Mouse (Mus musculus) neural tube, embryonic 14.5 days (tissue): ENCODE measurements at regions not wholly inside any gene's neighbourhood (a gene's known extent, or its start where the extent isn't known, plus 50 kb on each side); places are given as distances from the start of the nearest gene placed in this dataset.

Source experiments
- ATAC-seq: fragments of 200-750 bp; cut with Nextera tagmentation; 2 replicates; pipeline ENCODE4 v1.8.0; 2017; ENCODE audit warnings: low read depth, mild to moderate bottlenecking, moderate TSS enrichment, moderate library complexity
- H3K27ac ChIP-seq: fragments of 300-500 bp; sonication (generic); 2 replicates; pipeline ENCODE4 v1.5.1; 2014; ENCODE audit warnings: low read depth, mild to moderate bottlenecking, control low read depth, low read length, moderate library complexity, mixed read lengths
- H3K27me3 ChIP-seq: fragments of 300-500 bp; sonication (generic); 2 replicates; pipeline ENCODE4 v1.6.1; 2014; ENCODE audit warnings: low read length; ENCODE audit not compliant: control insufficient read depth, insufficient read depth
- H3K36me3 ChIP-seq: fragments of 300-500 bp; sonication (generic); 2 replicates; pipeline ENCODE4 v1.6.1; 2014; ENCODE audit warnings: low read length, mixed read lengths; ENCODE audit not compliant: control insufficient read depth, insufficient read depth
- H3K4me1 ChIP-seq: fragments of 300-500 bp; sonication (generic); 2 replicates; pipeline ENCODE4 v1.6.1; 2014; ENCODE audit warnings: low read length; ENCODE audit not compliant: control insufficient read depth, insufficient read depth
- H3K4me2 ChIP-seq: fragments of 300-500 bp; sonication (generic); 2 replicates; pipeline ENCODE4 v1.6.1; 2014; ENCODE audit warnings: mild to moderate bottlenecking, low read depth, low read length, control low read depth
- H3K4me3 ChIP-seq: fragments of 300-500 bp; sonication (generic); 2 replicates; pipeline ENCODE4 v1.5.1; 2014; ENCODE audit warnings: low read depth, low read length, control low read depth, mixed read lengths
- H3K9ac ChIP-seq: fragments of 300-500 bp; sonication (generic); replicated peaks from 2 replicates; pipeline ENCODE4 v1.6.1; 2014; ENCODE audit warnings: low read depth, mild to moderate bottlenecking, control low read depth, low read length, mixed read lengths
- H3K9me3 ChIP-seq: fragments of 300-500 bp; sonication (generic); 2 replicates; pipeline ENCODE4 v1.6.1; 2016; ENCODE audit warnings: low read length; ENCODE audit not compliant: control insufficient read depth
- WGBS: fragments of 180-500 bp; shearing (Covaris S2); extraction: QIAGEN DNeasy Blood & Tissue Kit; methylation state at CpG from one replicate; pipeline ENCODE4 v1.1.7; 2014; 5-methylcytosine and 5-hydroxymethylcytosine counted together

DNA sequence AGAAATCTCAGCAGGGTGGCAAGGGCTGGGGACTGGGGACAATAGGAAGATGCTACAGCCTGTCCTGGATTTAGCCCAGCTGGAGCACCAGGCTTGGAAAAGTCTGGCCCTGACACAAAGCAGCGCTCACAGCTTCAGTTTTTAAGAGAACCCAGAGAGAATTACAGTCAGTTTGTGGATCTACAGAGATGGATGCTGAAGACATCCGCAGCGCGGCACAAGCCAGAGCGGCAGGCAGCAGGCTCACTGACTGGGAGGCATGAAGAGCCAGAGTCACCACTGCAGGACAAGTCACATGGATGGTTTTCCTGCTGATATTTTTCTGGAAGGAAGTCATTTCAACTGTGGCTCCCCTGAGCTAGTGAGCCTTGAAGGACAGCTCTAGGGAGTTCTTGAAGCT lies 189.0 kb upstream of the Ctbp2 start:
- no peak overlapping the region for H3K4me3 ChIP-seq
- H3K36me3 ChIP-seq, result no peaks in the 10 kb centered on the region
- H3K9me3 ChIP-seq, result no peaks in the 10 kb centered on the region
- H3K9ac ChIP-seq, result no peak overlapping the region
- no peaks in the 10 kb centered on the region for H3K27me3 ChIP-seq
- no peak for ATAC-seq
- H3K4me2 ChIP-seq, result no peak overlapping the region
- H3K27ac ChIP-seq, result no peak overlapping the region
- WGBS, result 38% methylated on average over 5 of the region's 5 CpGs
- 0 out of 2 replicates have a peak, but pooled peaks cover 2% of the 10 kb centered on the region for H3K4me1 ChIP-seq

DNA sequence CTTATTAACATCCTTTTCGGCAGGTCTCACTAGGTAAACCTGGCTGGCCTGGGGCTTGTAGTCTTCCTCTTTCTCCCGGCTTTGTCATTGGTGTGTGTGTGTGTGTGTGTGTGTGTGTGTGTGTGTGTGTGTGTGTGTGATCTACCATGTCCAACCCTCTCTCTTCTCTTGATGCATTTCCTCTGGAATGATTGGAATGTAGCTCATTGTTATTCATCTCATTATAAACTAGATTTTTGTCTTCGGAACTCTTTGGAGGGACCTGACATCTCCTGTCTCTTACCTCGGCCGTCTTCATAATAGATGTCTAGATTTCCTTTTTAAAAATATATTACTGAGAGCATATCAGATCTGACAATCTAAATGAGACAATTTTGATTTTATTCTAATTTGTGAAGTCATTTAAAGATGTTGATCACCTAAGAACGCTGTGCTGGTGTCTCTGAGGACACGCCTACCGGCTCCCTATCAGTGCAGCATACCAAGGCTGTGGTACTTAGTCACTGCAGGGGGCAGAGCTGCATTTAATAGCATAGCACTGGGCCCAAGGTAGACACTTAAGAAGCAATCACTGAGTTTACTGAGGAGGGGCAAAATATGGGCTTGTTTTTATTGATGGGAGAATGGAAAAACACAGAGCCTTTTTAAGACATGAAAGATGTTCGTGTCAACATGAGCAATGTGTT lies 187.1 kb upstream of the Ctbp2 start:
- 53% methylated on average over 9 of the region's 9 CpGs for WGBS
- no peak overlapping the region for H3K4me3 ChIP-seq
- H3K27me3 ChIP-seq, result no peaks in the 10 kb centered on the region
- H3K36me3 ChIP-seq, result no peaks in the 10 kb centered on the region
- no peaks in the 10 kb centered on the region for H3K4me1 ChIP-seq
- no peaks in the 10 kb centered on the region for H3K9me3 ChIP-seq
- H3K4me2 ChIP-seq, result no peak overlapping the region
- H3K27ac ChIP-seq, result no peak overlapping the region
- no peak overlapping the region for H3K9ac ChIP-seq
- ATAC-seq, result no peak

- Histone ChIP-seq H3K27me3 (no peaks in the 10 kb centered on the region), H3K4me3 (no peak overlapping the region), H3K27ac (no peak overlapping the region), H3K9me3 (no peaks in the 10 kb centered on the region), H3K4me2 (no peak overlapping the region), H3K4me1 (no peaks in the 10 kb centered on the region), H3K36me3 (no peaks in the 10 kb centered on the region), H3K9ac (no peak overlapping the region)
- 56% methylated on average over 5 of the region's 5 CpGs for WGBS
- ATAC-seq, result no peak
Measured at GRCm38 (mm10) chr7:133304461-133304860, 180.3 kb upstream of the Ctbp2 start.

GRCm38 (mm10) chr7:133290471-133290870 lies 166.3 kb upstream of the Ctbp2 start:
- H3K36me3 ChIP-seq, result no peaks in the 10 kb centered on the region
- H3K4me1 ChIP-seq, result no peaks in the 10 kb centered on the region
- H3K9me3 ChIP-seq, result no peaks in the 10 kb centered on the region
- H3K9ac ChIP-seq, result no peak overlapping the region
- 90% methylated on average over 3 of the region's 3 CpGs for WGBS
- no peak overlapping the region for H3K4me3 ChIP-seq
- H3K4me2 ChIP-seq, result no peak overlapping the region
- no peaks in the 10 kb centered on the region for H3K27me3 ChIP-seq
- H3K27ac ChIP-seq, result no peak overlapping the region
- ATAC-seq, result no peak

DNA sequence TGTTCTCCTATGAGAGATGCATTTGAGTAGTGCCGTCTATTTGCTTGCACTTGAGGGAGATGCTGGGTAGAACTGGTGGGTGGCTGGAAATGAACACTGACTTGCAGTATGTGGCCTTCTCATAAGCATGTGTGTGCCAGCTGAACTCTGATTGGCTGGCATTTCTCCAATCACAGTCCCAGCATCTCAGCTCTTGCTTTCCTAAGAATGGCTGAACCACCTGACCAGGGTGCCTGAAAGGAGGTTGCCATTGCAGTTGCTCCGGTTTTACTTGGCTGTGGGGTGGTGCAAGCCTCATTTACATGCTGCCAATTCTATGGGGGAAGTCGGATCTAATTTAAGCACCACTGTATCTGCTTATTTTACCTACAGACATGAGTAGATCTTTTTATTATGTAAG lies 164.1 kb upstream of the Ctbp2 start:
- no peak for ATAC-seq
- no peaks in the 10 kb centered on the region for H3K9me3 ChIP-seq
- H3K27ac ChIP-seq, result no peak overlapping the region
- H3K4me3 ChIP-seq, result no peak overlapping the region
- H3K36me3 ChIP-seq, result no peaks in the 10 kb centered on the region
- no peak overlapping the region for H3K4me2 ChIP-seq
- no peaks in the 10 kb centered on the region for H3K4me1 ChIP-seq
- H3K9ac ChIP-seq, result no peak overlapping the region
- no peaks in the 10 kb centered on the region for H3K27me3 ChIP-seq
- 63% methylated on average over 3 of the region's 3 CpGs for WGBS

- H3K4me2 ChIP-seq, result no peak overlapping the region
- no peaks in the 10 kb centered on the region for H3K27me3 ChIP-seq
- no peaks in the 10 kb centered on the region for H3K36me3 ChIP-seq
- H3K27ac ChIP-seq, result no peak overlapping the region
- H3K9me3 ChIP-seq, result no peaks in the 10 kb centered on the region
- WGBS, result 91% methylated on average over 7 of the region's 7 CpGs
- no peak overlapping the region for H3K9ac ChIP-seq
- no peaks in the 10 kb centered on the region for H3K4me1 ChIP-seq
- no peak for ATAC-seq
- no peak overlapping the region for H3K4me3 ChIP-seq
Measured at GRCm38 (mm10) chr7:133286836-133287235, 162.7 kb upstream of the Ctbp2 start.

GRCm38 (mm10) chr7:133286216-133286615 lies 162.1 kb upstream of the Ctbp2 start:
- Histone ChIP-seq H3K9me3 (no peaks in the 10 kb centered on the region), H3K9ac (no peak overlapping the region), H3K4me1 (no peaks in the 10 kb centered on the region), H3K27me3 (no peaks in the 10 kb centered on the region), H3K27ac (no peak overlapping the region), H3K4me3 (no peak overlapping the region), H3K36me3 (no peaks in the 10 kb centered on the region), H3K4me2 (no peak overlapping the region)
- WGBS, result 87% methylated on average over 5 of the region's 5 CpGs
- no peak for ATAC-seq

GRCm38 (mm10) chr7:133262161-133262560 lies 138.0 kb upstream of the Ctbp2 start:
- H3K4me3 ChIP-seq, result no peak overlapping the region
- H3K27ac ChIP-seq, result no peak overlapping the region
- 83% methylated on average over 5 of the region's 5 CpGs for WGBS
- H3K36me3 ChIP-seq, result no peaks in the 10 kb centered on the region
- H3K9ac ChIP-seq, result no peak overlapping the region
- H3K4me2 ChIP-seq, result no peak overlapping the region
- H3K27me3 ChIP-seq, result no peaks in the 10 kb centered on the region
- no peak for ATAC-seq
- H3K4me1 ChIP-seq, result no peaks in the 10 kb centered on the region
- H3K9me3 ChIP-seq, result no peaks in the 10 kb centered on the region

DNA sequence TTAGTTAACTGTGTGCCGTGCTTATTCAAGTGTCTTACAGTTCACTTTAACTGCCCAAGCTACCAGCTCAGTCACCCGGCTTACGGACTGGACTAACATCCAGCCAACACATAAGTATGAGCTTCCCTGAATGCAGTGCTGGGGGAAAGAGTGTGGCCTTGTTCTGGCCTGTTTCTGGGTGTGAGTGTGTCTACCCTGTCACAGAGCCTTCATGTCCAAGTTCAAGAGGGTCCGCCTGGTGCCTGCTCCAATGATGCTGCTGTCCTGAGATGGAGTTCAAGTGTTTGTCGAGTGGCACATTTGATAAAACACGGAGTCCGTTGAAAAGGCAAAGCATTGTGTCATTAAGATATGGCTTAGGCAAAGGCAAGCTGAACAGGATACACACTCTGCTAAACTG lies 135.0 kb upstream of the Ctbp2 start:
- H3K4me2 ChIP-seq, result no peak overlapping the region
- no peak for ATAC-seq
- H3K4me3 ChIP-seq, result no peak overlapping the region
- no peak overlapping the region for H3K9ac ChIP-seq
- no peaks in the 10 kb centered on the region for H3K4me1 ChIP-seq
- no peaks in the 10 kb centered on the region for H3K36me3 ChIP-seq
- no peaks in the 10 kb centered on the region for H3K9me3 ChIP-seq
- 90% methylated on average over 7 of the region's 7 CpGs for WGBS
- H3K27ac ChIP-seq, result no peak overlapping the region
- H3K27me3 ChIP-seq, result no peaks in the 10 kb centered on the region
